Mouse (Mus musculus) mature B cell (primary cell): ENCODE results near the gene Fam57b.

Experiments
- in situ Hi-C: fragments of 300-500 bp; cut with MboI; formaldehyde crosslinking; loops from 2 replicates; pipeline ENCODE4 v1.14.3; 2019

The Fam57b gene

DNA sequence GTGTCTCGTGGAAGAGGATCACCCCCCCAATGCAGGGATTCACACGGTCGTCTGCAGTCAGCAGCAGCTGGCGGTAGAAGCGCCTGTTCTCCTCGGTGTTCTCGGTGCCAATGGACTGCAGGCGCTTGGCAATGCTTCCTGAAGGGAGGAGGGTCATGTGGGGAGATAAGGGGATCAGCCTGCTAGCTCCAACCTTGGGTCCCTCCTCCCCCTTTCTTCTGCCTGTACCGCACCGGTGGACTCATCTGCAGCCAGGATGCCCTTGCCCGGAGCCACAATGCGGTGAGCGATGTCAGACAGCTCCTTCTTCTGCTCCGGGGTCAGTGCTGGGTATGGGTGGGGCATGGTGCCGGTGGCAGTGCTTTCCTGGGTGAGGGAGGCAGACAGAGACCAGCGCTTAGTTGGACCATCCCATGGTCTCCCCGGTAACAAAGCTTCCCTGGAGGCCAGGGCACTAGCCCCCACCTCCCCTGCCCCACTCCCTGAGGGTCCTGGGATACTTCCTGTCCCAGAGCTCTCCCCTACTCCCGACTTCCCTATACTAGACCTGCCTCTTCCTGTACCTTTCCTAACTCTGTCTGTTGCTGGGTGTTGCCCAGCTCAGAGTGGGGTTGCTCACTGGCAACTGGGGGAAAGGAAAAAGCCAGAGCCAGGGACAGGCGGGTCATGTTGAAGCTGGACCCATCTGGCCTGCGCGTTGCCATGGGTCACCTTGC is at the start of gene Fam57b:
Gene Fam57b (plus strand): TSS at position 258 of the 716 bp plus-strand sequence.
- in situ Hi-C loops = no loop called here

DNA sequence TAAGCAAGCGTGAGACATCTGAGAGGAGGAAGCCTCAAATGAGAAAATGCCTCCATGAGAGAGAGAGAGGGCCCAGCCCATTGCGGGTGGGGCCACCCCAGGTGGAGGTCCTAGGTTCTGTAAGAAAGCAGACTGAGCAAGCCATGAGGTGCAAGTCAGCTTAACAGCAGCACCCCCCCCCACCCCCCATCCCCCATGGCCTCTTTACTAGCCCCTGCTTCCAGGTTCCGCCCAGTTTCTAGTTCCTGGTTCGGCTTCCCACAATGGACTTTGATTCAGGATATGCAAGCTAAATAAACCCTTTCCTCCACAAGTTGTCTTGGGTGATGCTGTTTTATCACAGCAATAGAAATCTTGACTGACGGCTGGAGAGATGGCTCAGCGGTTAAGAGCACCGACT is 48.6 kb upstream of the Fam57b start:
- in situ Hi-C loops = no loop called here

DNA sequence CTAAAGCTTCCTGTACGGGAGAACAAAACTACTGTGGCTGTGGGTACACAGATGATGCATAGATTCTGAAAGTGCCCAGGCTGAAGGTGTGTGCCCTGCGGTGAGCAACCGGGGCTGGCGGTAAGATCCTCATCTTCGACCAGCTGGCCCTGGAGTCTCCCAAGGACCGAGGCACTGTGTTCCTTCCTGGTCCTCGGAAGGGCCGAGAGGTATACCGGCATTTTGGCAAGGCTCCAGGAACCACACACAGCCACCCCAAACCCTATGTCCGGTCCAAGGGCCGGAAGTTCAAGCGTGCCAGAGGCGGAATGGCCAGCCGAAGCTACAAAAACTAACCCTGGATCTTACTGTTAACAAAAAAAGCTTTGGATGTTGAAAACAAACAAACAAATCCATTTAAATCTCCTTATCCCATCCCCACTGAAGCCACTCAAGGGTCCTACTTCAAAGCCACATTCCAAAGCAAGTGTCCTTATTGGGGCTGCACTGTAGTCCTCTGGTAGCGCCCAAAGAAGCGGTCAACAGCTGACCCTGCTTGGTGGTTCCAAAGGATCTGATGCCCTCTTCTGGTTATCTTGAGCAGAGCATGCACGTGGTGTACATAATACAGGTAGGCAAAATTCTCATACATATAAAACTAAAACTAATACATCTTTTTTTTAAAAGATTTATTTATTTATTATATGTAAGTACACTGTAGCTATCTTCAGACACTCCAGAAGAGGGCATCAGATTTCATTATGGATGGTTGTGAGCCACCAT is 47.7 kb upstream of the Fam57b start:
- in situ Hi-C loops = no loop called here

DNA sequence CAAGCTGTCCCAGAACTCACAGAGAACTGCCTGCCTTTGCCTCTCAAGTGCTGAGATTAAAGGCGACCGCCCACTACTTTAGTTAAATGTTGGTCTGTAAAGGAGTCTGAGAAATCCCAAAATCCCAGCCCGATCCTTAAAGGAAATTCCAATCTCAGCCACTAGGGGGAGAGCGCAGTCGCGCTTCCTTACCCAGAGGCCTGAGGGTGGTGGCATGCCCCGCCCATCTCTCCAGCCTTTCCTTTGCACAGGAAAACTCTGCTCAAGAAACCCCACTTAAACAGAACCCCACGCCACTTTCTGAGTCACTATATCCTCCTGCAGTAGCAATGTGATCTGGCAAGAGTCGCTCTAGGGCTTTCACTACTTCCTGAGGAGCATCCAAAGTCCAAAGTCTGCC is 42.6 kb upstream of the Fam57b start:
- in situ Hi-C loops = no loop called here

DNA sequence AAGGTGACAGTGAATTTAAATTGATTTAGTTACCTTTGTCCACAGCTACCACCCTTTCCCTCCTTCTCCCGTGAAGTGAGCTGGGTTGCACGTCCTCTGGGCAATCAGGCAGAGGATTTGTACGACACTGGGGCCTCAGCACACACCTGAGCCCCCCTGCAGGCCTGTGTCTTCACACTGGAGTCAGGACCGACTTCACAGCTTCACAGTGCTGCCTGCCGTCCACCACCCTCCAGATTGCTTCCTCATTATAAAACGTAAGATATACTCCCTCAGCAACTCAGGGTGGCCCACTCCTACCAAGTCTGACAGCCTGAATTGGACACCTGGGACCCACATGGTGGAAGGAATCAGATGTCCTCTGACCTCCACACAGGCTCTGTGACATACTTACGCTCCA is 38.9 kb upstream of the Fam57b start:
- in situ Hi-C loops = no loop called here

DNA sequence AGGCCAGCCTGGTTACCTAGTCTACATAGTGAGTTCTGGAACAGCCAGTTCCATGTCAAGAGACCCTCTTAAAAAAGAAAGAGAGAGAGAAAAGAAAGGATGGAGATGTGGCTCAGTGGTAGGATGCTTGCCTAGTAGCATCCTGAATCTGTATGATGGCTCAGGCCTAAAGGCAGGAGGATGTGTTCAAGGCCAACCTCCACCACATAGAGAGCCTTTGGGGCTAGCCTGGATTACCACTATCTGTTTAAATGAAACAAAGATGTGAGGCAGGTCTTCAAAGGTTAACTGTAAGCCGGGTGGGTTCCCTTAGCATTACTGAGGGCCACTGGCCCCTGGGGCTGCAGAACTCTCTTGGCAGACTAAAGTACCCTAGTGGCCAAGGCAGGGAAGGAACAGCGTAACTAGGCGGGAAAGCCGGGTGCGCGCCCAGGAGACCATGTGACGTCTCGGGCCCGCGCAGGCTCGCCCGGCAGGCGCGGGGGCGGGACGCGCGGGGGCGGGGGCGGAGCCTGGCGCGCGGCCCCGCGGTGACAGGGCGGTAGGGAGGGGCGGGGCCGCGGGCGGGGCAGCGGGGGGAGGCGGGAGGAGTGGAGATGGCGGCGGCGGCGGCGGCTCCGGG is 38.3 kb upstream of the Fam57b start, which contains the start of gene Mapk3:
Gene Mapk3 (plus strand): TSS at position 552 of the 622 bp plus-strand sequence.
- in situ Hi-C loops = no loop called here

DNA sequence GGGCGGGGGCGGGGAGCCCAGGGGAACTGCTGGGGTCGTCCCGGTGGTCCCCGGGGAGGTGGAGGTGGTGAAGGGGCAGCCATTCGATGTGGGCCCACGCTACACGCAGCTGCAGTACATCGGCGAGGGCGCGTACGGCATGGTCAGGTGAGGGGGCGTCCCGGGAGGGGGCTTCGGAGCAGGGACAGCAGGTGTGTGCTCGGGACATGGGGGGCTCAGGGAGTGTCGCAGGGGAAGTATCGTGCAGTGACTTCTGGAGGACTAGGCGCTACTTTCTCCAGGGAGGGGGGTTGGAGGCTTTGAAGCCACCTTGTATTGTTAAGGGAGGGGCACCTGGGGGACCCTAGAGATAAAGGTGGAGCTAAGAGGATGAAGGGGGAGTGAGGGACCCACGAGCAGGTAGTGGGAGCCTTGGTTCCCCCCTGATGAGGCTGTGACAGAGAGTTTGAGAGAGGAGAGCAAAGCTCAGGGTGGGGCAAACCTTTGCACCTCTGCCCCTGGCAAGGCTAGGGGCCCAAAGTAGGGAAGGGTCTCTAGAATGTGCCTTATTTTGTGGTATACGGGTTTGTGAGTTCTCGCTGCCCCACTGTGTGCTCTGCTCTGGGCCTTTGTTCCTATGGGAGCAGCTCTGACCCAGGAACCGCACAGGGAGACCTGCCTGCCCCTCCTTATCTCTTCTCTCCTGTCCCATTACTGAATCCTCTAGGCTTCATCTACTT is 37.6 kb upstream of the Fam57b start:
- in situ Hi-C loops = no loop called here

DNA sequence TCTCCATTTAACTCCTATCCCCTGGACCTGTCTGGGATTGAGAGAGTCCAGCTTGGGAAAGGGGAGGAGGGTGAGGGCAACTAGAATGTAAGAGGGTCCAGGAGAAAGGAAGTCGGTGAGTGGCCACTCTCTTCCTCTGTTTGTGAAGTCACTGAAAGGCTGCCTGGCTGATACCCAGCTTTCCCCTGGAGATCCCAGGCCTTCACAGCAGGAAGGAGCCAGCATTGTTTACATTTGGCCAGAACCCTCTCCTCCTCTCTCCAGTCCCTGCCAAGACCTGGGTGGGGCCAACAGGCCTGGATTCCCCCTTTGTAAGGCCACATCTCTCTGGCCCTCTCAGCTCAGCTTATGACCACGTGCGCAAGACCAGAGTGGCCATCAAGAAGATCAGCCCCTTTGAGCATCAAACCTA is 37.1 kb upstream of the Fam57b start:
- in situ Hi-C loops = no loop called here

DNA sequence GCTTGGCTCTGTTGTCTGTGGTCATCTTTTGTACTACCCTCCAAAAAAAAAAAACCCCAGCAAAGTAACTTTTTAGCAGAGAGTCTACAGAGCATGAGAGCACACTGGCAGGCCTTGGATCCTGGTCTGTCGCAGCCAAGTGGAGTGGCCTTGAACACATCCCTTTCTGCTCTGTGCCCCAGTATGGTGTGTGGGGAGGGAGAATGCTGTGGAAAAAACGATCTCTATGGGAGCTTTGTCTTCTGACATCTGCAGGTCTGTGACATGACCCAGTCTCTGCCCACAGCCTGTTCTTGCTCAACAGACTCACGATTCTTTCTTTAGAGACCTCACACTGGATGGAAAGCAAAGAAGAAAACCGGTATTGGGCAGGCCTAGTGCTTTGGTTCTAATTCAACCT is 36.5 kb upstream of the Fam57b start:
- in situ Hi-C loops = no loop called here

DNA sequence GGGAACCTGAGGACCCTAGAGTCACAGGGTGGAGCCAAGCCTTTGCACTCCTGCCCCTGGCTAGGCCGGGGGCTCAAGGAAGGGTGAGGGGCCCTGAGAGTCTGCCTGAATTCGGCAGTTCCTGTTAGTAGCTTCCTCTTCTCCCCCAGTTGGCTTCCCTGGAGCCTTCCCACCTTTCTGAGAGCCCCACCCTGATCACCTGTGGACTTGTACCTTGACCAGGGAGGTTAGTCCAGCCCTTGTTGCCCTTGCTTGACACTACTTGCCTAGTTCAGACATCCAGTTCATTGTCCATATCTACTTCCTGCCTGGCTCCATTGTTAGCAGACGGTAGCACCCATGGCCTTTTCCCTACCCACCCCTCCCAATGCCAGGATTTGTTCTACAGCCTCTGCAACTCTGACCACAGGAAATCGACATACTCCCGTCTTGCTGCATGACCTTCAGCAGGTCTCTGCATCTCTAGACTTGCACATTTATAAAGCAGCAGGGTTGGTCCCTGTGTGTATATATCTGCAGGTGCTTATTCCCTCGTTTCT is 35.9 kb upstream of the Fam57b start:
- in situ Hi-C loops = no loop called here

DNA sequence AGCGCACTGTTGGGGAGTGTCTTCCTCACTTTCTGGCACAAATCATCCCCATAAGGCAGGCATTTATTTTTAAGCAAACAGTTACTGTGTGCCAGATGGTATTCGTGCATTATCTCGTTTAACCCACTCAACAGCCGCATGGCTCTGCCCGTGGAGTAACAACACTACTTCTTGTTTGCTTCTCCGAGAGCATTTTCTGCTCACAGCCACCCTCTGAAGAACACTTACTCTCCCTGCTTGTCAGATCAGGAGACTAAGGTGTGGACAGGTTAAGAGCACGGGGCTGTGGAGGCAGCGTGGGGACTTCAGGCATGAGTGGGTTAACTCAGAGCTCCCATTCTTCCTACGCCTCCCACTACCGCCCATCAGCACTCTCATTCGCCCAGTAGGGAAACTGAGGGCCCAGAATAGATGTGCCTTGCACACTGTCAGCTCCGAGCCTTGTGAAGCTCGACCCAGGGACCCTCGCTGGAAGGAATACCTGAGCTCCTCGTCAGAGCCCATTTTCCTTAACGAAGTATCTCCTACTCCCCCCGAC is 34.9 kb upstream of the Fam57b start:
- in situ Hi-C loops = no loop called here

DNA sequence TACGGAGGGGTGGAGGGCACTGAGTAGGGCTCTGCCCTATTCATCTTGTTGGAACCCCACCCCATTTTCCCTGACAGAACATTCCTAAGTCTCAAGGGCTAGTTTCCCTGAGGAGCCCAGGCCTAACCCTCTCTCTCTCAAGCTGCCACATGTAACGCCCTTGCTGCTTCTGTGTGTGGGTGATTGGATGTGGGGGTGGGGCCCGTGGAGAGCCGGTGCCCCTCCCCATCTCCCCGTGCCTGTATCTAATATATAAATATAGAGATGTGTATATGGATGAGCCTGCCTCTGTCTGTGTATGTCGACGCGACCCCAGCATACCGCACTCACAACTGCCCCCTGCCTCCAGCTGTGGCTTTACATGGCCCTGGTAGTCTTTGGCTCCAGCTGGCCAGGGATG is 31.9 kb upstream of the Fam57b start:
- in situ Hi-C loops = no loop called here

DNA sequence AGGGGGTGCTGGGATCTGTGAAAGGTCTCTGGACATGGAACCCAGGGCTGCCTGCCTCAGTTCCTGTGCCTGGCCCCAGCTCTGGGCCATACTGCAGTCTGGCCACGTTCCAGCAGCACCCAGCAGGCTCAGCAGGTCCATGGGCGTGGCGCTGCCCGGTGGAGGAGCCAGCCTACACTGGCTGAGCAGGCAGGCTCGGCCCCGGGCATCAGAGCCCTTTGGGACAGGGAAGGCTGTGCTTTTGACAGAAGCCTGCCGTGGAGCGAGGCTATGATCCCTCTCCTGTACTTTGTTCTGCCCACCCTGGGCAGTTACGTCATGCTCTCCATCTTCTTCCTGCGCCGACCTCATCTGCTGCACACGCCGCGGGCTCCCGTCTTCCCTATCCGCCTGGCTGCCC is 31.3 kb upstream of the Fam57b start, which contains the start of gene Gdpd3:
Gene Gdpd3 (plus strand): TSS at position 134 of the 400 bp plus-strand sequence.
- in situ Hi-C loops = no loop called here

DNA sequence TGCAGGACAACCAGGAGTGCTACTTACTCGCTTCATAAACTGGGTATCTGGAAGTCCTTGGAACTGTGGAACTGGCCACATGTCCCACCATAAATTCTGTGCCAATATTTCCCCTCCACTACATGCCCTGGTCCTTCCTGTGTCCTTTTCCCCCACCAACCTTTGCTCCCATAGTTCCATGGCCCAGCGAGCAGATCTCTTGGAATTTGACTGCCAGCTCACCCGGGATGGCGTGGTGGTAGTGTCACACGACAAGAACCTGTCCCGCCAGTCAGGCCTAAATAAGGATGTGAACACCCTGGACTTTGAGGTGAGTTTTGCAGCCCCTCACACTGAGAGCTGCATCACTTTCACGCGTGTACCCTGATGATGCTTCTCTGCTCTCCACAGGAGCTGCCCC is 30.5 kb upstream of the Fam57b start:
- in situ Hi-C loops = no loop called here

DNA sequence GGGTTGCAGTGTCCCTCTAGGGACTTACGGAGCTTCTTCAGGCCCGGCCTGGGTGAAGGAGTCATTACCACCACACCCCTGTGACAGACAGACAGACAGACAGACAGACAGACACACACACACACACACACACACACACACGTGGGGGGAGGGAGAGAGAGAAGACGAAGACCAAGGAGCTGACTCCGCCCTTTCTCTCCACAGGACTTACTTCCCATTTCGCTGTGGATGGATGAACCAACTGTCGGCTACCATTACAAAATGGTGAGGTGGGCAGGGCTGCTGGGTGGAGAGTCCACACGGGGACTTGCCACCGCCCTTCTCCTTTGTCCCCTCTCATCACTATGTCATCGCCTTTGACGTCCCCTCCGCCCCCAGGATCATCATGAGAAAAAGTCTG is 26.7 kb upstream of the Fam57b start:
- in situ Hi-C loops = no loop called here

DNA sequence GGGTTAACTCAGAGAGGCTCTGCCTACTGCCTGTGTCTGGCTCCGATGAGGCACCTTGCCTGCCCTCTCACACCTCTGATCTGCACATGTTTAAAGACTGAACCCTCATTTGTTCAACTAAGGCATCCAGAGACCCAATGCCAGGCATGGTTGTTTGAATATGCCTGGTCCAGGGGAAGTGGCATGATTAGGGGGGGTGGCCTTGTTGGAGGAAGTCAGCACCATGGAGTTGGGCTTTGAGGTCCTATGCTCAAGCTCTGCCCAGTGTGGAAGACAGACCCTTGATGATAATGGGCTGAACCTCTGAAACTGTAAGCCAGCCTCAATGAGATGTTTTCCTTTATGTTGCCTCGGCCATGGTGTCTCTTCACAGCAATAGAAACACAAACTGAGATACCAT is 24.1 kb upstream of the Fam57b start:
- in situ Hi-C loops = no loop called here

DNA sequence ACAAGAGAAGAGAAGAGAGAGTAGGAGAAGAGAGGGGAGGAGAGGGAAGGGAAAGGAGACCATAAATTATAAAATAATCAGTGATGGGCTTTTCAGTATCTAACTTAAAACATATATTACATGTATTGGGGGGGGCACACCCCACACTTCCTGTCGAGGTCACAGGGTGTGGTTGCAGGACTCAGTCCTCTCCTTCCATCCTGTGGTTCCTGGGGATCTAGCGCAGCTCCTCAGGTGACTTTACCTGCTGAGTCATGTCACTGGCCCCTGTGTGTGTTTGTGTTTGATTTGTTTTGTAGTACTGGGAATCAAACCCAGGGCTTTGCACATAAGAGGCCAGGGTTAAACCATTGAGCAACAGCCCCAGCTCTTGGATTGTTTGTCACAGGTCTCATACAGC is 23.0 kb upstream of the Fam57b start:
- in situ Hi-C loops = no loop called here

DNA sequence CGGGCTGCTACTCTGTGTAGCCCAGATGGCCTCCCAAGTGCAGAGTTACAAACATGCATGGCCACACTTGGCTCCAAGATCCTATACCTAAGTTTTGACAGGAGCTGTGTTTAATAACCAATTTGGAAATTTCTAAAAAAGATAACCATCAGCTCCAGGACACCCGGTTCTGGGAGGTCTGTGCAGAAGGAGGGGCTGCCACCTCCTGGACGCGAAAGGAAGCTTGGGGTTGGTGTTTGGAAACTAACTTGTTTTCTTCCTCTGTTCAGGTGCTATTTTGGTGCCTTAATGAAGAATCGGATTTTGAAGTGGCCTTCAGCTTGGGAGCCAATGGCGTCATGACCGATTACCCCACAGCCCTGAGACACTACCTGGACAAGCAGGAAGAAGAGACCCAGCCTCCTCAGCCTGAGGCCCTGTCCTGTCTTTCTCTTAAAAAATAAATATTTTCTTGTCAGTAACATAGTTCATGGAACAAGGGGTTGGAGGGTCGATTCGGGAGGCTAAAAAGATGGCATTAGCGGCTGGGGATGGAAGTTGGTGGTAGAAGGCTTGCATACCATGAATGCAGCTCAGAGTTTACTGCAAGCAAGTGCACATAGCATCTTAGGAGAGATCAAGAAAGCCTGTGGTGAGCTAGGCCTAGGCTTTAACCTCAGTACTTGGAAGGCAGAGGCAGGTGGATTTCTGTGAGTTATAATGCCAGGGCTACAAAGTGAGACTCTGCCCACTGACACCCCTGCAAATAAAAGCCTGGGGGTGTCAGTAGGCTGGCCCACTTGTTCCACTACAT is 22.1 kb upstream of the Fam57b start:
- in situ Hi-C loops = no loop called here

DNA sequence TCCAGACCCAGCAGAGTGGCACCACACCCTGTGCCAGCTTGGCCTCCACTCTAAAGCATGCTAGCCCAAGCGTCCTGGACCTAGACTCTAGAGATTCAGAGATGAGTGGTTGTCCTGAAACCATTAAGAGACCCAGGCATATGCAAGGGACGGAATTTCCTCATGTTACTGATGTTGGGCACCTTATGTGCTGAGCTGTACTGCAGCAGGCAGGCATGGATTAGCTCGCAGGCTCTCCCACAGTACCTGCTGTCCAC is 21.6 kb upstream of the Fam57b start:
- in situ Hi-C loops = no loop called here

DNA sequence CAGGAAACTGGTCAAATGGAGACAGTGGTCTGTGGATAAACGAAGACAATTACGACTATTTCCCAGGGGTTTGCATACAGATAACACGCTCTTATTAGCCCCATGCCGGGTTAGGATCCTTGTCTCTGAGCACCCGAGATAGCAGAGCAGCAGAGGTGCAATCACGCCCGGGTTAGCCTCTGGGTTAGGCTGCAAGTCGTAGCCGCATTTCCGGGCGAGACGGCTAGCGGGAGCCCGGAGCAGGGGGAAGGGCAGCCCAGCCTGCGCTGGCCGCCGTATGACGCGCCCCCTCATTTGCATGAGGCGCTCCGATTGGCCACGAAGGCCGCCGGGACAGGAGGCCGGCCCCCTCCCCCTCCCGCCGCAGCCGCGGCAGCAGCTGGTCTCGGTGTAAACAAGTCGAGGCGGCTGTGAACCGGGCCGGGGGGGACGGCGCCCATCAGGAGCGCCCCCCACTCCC is 20.8 kb upstream of the Fam57b start, which contains the start of gene Ypel3:
Gene Ypel3 (plus strand): TSS at position 358 of the 460 bp plus-strand sequence.
- in situ Hi-C loops = no loop called here

DNA sequence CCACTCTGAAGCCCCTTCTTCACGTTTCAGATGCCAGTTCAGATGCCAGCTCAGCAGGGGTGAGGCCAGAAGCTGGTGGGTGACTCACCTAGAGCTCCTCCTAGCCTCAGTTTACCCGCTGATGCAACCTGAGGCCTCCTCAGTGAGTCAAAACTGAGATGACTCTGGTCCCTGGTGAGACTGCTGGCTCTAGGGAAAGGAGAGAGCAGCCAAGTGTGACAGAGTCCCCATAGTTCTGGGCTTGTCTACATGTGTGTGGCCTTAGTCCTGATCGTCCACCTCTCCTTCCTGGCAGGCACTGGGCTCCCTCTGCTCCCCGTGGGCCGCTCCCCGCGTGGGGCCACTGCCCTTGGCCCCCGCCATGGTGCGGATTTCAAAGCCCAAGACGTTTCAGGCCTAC is 20.0 kb upstream of the Fam57b start:
- in situ Hi-C loops = no loop called here
